Mouse (Mus musculus) liver, embryonic 14.5 days (tissue): ENCODE measurements at regions not wholly inside any gene's neighbourhood (a gene's known extent, or its start where the extent isn't known, plus 50 kb on each side); places are given as distances from the start of the nearest gene placed in this dataset.

ENCODE experiments used
- ATAC-seq: fragments of 200-750 bp; cut with Nextera tagmentation; 2 replicates; pipeline ENCODE4 v1.8.0; 2017; ENCODE audit warnings: moderate number of reproducible peaks, mild to moderate bottlenecking, moderate library complexity; ENCODE audit not compliant: insufficient read depth
- DNase-seq, 3 experiments: peaks; one replicate each; pipeline ENCODE4 v3.0.0-alpha.2; 2012 to 2013; ENCODE audit warnings: low read depth in 3 of 3, low spot score in 3 of 3
- H3K27ac ChIP-seq: fragments of 300-500 bp; sonication (generic); 2 replicates; pipeline ENCODE4 v1.5.1; 2014; ENCODE audit warnings: moderate library complexity, mild to moderate bottlenecking, control low read depth, inconsistent platforms
- H3K27me3 ChIP-seq: fragments of 300-500 bp; sonication (generic); 2 replicates; pipeline ENCODE4 v1.6.1; 2014; ENCODE audit warnings: mild to moderate bottlenecking, low read length, moderate library complexity; ENCODE audit not compliant: control insufficient read depth, insufficient read depth
- H3K36me3 ChIP-seq: fragments of 300-500 bp; sonication (generic); replicated peaks from 2 replicates; pipeline ENCODE4 v1.6.1; 2014; ENCODE audit warnings: low read depth; ENCODE audit not compliant: control insufficient read depth, insufficient read depth
- H3K4me1 ChIP-seq, 2 experiments: fragments of 200-500 bp in 1 of 2; fragments of 300-500 bp in 1 of 2; sonication (generic) in 1 of 2; replicated peaks; 2 replicates each; pipeline ENCODE4 v1.6.1; 2012 to 2014; ENCODE audit warnings: antibody characterized with exemption in 1 of 2, inconsistent platforms in 1 of 2, low read length in 1 of 2; ENCODE audit not compliant: control insufficient read depth in 2 of 2, insufficient read depth in 2 of 2
- H3K4me2 ChIP-seq: fragments of 300-500 bp; sonication (generic); 2 replicates; pipeline ENCODE4 v1.6.1; 2014; ENCODE audit warnings: low read depth, mild to moderate bottlenecking, control low read depth, moderate library complexity
- H3K4me3 ChIP-seq, 2 experiments: fragments of 200-500 bp in 1 of 2; fragments of 300-500 bp in 1 of 2; sonication (generic) in 1 of 2; 2 replicates each; pipeline ENCODE4 v1.5.1; 2012 to 2014; ENCODE audit warnings: low read depth in 2 of 2, low read length in 2 of 2, mild to moderate bottlenecking in 2 of 2, control low read depth in 1 of 2, inconsistent platforms in 1 of 2, moderate library complexity in 1 of 2; ENCODE audit not compliant: insufficient read depth in 1 of 2
- H3K9ac ChIP-seq: fragments of 300-500 bp; sonication (generic); replicated peaks from 2 replicates; pipeline ENCODE4 v1.6.1; 2014; ENCODE audit warnings: mild to moderate bottlenecking, control low read depth, moderate library complexity
- H3K9me3 ChIP-seq: fragments of 300-500 bp; sonication (generic); 2 replicates; pipeline ENCODE4 v1.6.1; 2016; ENCODE audit warnings: low read length, mixed read lengths; ENCODE audit not compliant: control insufficient read depth
- CTCF ChIP-seq: IDR thresholded peaks from 2 replicates; pipeline ENCODE4 v1.5.1; 2016; ENCODE audit warnings: antibody characterized with exemption, low read depth, control low read depth
- EP300 ChIP-seq: IDR thresholded peaks from 2 replicates; pipeline ENCODE4 v1.6.1; 2016; ENCODE audit warnings: antibody characterized with exemption, low read depth
- WGBS: fragments of 180-500 bp; shearing (Covaris S2); extraction: QIAGEN DNeasy Blood & Tissue Kit; methylation state at CpG from one replicate; pipeline ENCODE4 v1.1.7; 2014; ENCODE audit not compliant: insufficient replicate concordance; 5-methylcytosine and 5-hydroxymethylcytosine counted together

DNA sequence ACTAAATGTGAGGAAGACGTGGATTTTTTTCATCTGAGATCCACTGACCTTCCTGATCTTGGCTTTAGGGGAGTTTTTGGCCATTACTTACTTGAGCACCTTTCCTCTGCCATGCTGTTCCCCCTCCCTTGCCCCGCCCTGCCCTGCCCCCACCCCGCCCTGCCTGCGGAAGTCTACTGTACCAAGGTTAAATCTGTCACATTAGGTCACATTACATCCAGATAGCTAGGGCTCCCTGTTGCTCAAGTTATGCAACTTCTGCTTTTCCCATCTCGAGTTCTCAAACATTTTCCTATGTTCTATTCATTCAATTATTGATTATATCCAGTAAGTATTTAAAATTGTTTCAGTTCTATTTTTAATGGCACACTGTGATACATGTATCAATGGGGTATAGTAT lies 144.7 kb upstream of the Cnot2 start:
- no peak overlapping the region for H3K4me2 ChIP-seq
- 44% methylated on average over 5 of the region's 5 CpGs for WGBS
- H3K27ac ChIP-seq: no peak overlapping the region
- H3K36me3 ChIP-seq: no peaks in the 10 kb centered on the region
- no peaks in the 10 kb centered on the region for H3K9me3 ChIP-seq
- H3K4me3 ChIP-seq: no peak overlapping the region
- DNase-seq: no peak
- no peak for TF ChIP-seq CTCF
- TF ChIP-seq EP300: no peak
- no peak for ATAC-seq
- no peaks in the 10 kb centered on the region for H3K4me1 ChIP-seq
- H3K27me3 ChIP-seq: no peaks in the 10 kb centered on the region
- no peak overlapping the region for H3K9ac ChIP-seq

GRCm38 (mm10) chr10:116721986-116722385 lies 140.7 kb upstream of the Cnot2 start:
- ATAC-seq: no peak
- Histone ChIP-seq H3K27ac (no peak overlapping the region), H3K9me3 (no peaks in the 10 kb centered on the region), H3K4me2 (no peak overlapping the region), H3K9ac (no peak overlapping the region), H3K4me3 (no peak overlapping the region), H3K4me1 (no peaks in the 10 kb centered on the region), H3K36me3 (no peaks in the 10 kb centered on the region), H3K27me3 (no peaks in the 10 kb centered on the region)
- TF ChIP-seq CTCF (no peak), EP300 (no peak)
- DNase-seq: no peak
- 70% methylated on average over 9 of the region's 9 CpGs for WGBS

- Histone ChIP-seq H3K9me3 (no peaks in the 10 kb centered on the region), H3K27ac (no peak overlapping the region), H3K4me3 (no peak overlapping the region), H3K9ac (no peak overlapping the region), H3K4me2 (no peak overlapping the region), H3K4me1 (no peaks in the 10 kb centered on the region), H3K36me3 (no peaks in the 10 kb centered on the region), H3K27me3 (no peaks in the 10 kb centered on the region)
- 71% methylated on average over 5 of the region's 5 CpGs for WGBS
- DNase-seq: no peak
- no peak for TF ChIP-seq EP300
- no peak for TF ChIP-seq CTCF
- ATAC-seq: no peak
These were observed 138.3 kb upstream of the Cnot2 start for GRCm38 (mm10) chr10:116719616-116720015.

DNA sequence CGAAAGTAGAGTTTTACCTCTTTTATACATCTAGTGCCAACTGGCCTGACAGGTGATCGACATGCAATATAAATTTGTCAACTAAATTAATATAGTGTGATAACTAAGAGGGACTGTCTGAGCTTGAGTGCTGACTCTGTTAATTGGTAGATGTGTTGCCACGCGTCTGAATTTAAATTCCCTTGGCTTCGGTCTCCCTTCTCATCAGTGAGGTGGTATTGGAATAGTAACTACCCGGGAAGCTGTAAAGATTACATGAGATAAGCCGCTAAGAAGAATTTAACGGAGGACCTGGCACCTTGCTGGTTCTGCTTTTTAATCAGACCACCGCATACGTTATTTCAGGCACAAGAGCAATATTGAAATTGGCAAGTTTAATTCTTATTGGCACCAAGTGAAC lies 136.7 kb upstream of the Cnot2 start:
- TF ChIP-seq CTCF: no peak
- TF ChIP-seq EP300: no peak
- Histone ChIP-seq H3K27ac (no peak overlapping the region), H3K4me1 (no peaks in the 10 kb centered on the region), H3K27me3 (no peaks in the 10 kb centered on the region), H3K36me3 (no peaks in the 10 kb centered on the region), H3K4me3 (no peak overlapping the region), H3K9ac (no peak overlapping the region), H3K4me2 (no peak overlapping the region), H3K9me3 (no peaks in the 10 kb centered on the region)
- WGBS: 53% methylated on average over 10 of the region's 10 CpGs
- DNase-seq (no peak), ATAC-seq (no peak)

DNA sequence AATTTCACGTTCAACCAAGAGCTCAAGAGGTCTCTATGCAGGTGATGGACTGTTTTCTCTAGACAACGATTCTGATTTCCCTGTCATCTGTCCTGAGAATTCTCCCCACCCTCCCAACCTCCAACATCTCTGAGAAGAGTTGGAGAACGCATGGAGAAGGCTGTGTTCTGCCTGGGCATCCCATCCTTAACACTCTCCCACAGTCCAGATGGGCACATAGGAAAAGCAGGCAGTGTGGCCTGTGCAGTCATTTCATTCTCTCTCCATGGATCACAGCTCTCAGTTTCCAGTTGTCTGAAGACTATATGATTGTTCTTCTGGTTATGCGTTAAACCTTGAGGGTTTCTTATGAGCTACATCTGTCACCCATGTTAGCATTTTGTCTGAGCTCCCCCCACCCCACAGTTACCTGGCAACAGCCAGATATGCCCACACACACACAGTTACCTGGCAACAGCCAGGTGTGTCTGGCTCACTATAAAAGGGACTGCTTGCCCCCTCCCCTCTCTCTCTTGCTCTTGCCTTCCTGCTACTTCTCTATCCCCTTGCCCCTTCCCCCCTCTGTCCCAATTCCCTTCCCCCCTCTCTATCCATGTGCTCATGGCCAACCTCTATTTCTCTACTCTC lies 135.8 kb upstream of the Cnot2 start:
- Histone ChIP-seq H3K36me3 (no peaks in the 10 kb centered on the region), H3K4me2 (no peak overlapping the region), H3K27me3 (no peaks in the 10 kb centered on the region), H3K9me3 (no peaks in the 10 kb centered on the region), H3K27ac (no peak overlapping the region), H3K4me3 (no peak overlapping the region), H3K4me1 (no peaks in the 10 kb centered on the region), H3K9ac (no peak overlapping the region)
- no peak for ATAC-seq
- 55% methylated on average over 4 of the region's 4 CpGs for WGBS
- DNase-seq: no peak
- no peak for TF ChIP-seq EP300
- TF ChIP-seq CTCF: no peak
